Mouse (Mus musculus): ENCODE results near the gene Cpne5. TPM values are rescaled to one million over a fixed set of nuclear protein-coding genes. Genes with fewer than 3 reads are reported as not detected.

Gene Cpne5
- polyA plus RNA-seq, 1 experiment from 2014 or later, result 17.9 TPM

DNA sequence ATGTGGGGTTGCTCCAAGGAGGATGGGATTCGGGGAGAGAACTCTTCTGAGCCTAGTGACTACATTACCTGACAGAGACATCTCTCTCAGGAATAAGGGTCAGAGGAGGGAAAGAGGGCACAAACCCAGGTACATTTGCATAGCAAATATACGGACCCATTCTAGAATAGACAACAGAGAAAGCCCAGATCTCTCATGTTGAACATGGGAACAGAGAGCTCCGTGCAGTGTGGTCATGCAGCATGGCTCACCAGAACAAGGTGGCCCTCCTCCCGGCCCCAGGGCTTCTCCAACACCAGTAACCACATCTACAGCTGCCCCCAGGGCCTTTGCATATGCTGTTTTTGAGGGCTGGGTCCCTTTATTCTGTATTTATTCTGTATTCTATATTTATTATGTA lies 69.5 kb downstream of the Cpne5 start:
- no peaks in the 10 kb centered on the region for H3K9me3 ChIP-seq (replicated peaks)
- H3K36me3 ChIP-seq, result no peaks in the 10 kb centered on the region
- no peak overlapping the region for H3K27ac ChIP-seq
- 89% methylated on average over 4 of the region's 4 CpGs for WGBS
- ATAC-seq (replicated peaks; ENCODE audit: insufficient number of reproducible peaks, insufficient read depth, low FRiP score, low read depth), result no peak
- H3K9ac ChIP-seq, result no peak overlapping the region
- H3K4me1 ChIP-seq (replicated peaks), result peaks cover 39% of the 10 kb centered on the region
- no peak overlapping the region for H3K4me2 ChIP-seq
- H3K4me3 ChIP-seq, result no peak overlapping the region
- no peaks in the 10 kb centered on the region for H3K27me3 ChIP-seq

DNA sequence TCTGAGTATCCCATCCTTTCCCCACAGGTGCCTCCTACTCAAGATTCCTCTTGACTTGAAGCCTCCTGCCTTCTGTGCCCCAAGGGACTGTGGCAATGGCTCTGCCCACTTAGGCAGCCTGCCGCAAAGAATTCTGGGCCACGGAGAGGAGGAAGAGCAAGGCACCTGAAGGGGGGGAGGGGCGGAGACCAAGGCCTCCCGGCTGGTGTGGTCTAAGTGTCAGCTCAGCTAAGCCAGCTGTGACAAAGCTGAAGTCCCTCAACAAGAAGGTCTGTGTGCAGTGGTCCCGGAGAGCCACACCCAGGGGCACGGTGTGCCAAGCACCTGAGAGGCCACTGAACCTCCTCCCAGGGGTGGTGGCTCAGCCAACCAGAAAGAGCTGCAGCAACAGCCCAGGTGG lies 70.6 kb downstream of the Cpne5 start:
- H3K4me2 ChIP-seq, result no peak overlapping the region
- no peak overlapping the region for H3K9ac ChIP-seq
- no peaks in the 10 kb centered on the region for H3K27me3 ChIP-seq
- peaks cover 2% of the 10 kb centered on the region; the same call in 1 of the 2 replicates for H3K9me3 ChIP-seq (replicated peaks)
- ATAC-seq (replicated peaks; ENCODE audit: insufficient number of reproducible peaks, insufficient read depth, low FRiP score, low read depth), result no peak
- H3K4me1 ChIP-seq (replicated peaks), result peaks cover 39% of the 10 kb centered on the region
- no peak overlapping the region for H3K27ac ChIP-seq
- 57% methylated on average over 6 of the region's 6 CpGs for WGBS
- H3K36me3 ChIP-seq, result no peaks in the 10 kb centered on the region
- H3K4me3 ChIP-seq, result no peak overlapping the region

DNA sequence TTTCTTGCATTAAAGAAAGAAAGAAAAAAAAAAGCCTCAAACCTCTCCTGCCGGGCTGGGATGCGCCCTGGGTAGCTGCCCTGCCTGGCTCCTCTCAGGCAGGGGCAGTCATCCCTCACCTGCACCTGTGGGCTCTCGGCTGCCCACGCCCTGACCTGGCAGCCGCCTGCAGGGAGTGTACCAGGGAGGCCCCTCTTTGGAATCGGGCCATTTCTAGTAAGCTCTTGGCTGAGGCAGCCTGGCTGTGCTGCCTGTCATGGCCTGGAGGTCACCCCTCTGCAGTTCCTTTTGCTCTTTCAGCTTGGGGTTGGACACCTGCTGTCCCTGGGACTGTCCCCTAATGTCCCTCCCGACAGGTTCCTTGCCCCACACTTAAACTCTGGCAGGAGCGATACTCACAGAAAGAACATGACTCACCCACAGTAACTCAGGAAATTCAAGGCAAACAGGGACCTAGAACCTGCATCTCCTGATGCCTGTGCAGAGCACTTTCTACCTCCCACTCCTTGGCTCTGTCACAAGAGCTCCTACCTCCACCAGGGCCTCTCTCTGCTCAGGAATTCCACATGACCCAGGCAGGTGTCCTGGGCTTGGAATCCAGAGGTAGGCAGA lies 71.9 kb downstream of the Cpne5 start:
- Histone ChIP-seq H3K4me3 (no peak overlapping the region), H3K4me1 (replicated peaks) (peaks cover 28% of the 10 kb centered on the region), H3K9me3 (replicated peaks) (peaks cover 4% of the 10 kb centered on the region; the same call in 1 of the 2 replicates), H3K27me3 (no peaks in the 10 kb centered on the region), H3K36me3 (peaks cover 3% of the 10 kb centered on the region; the same call in 1 of the 2 replicates), H3K9ac (no peak overlapping the region), H3K4me2 (no peak overlapping the region), H3K27ac (peak overlapping the region; percentile 59)
- 40% methylated on average over 8 of the region's 8 CpGs for WGBS
- 0 out of 2 replicates have a peak, but pooled peaks have one; percentile 4 for ATAC-seq (replicated peaks; ENCODE audit: insufficient number of reproducible peaks, insufficient read depth, low FRiP score, low read depth)

GRCm38 (mm10) chr17:29165452-29165851 lies 72.5 kb downstream of the Cpne5 start:
- Histone ChIP-seq H3K4me3 (no peak overlapping the region), H3K27ac (peak overlapping the region; percentile 59; the same call in 1 of the 2 replicates), H3K27me3 (no peaks in the 10 kb centered on the region), H3K4me1 (replicated peaks) (peaks cover 28% of the 10 kb centered on the region), H3K4me2 (no peak overlapping the region), H3K9me3 (replicated peaks) (peaks cover 4% of the 10 kb centered on the region; the same call in 1 of the 2 replicates), H3K9ac (no peak overlapping the region), H3K36me3 (peaks cover 4% of the 10 kb centered on the region; the same call in 1 of the 2 replicates)
- ATAC-seq (replicated peaks; ENCODE audit: insufficient number of reproducible peaks, insufficient read depth, low FRiP score, low read depth), result no peak
- 26% methylated on average over 6 of the region's 6 CpGs for WGBS

GRCm38 (mm10) chr17:29164469-29165111 lies 73.4 kb downstream of the Cpne5 start:
- peak overlapping the region; percentile 42 for H3K4me2 ChIP-seq
- H3K9ac ChIP-seq, result no peak overlapping the region
- H3K9me3 ChIP-seq (replicated peaks), result peaks cover 4% of the 10 kb centered on the region; the same call in 1 of the 2 replicates
- no peaks in the 10 kb centered on the region for H3K27me3 ChIP-seq
- H3K27ac ChIP-seq, result no peak overlapping the region
- no peak overlapping the region for H3K4me3 ChIP-seq
- peaks cover 28% of the 10 kb centered on the region for H3K4me1 ChIP-seq (replicated peaks)
- ATAC-seq (replicated peaks; ENCODE audit: insufficient number of reproducible peaks, insufficient read depth, low FRiP score, low read depth), result no peak
- 8% methylated on average over 17 of the region's 17 CpGs for WGBS
- peaks cover 4% of the 10 kb centered on the region; the same call in 1 of the 2 replicates for H3K36me3 ChIP-seq

DNA sequence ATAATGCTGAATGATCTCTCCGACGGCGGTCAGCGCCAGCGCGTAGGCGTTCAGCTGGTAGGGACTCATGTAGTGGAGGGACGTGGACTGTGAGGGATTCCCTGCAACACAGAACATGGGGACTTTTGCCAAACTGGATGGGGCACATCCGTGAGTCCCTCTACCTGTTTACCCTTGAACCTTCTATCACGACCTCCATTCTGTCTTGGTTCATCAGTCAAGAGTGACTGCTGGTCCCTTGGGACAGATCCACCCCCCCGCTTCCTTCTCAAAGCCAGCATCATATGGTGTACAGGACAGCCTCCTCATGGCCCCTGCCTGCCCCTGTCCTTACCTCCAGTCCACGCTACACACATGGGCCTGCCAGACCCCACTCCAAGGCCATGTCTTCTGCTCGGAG lies 75.6 kb downstream of the Cpne5 start:
- H3K4me2 ChIP-seq, result no peak overlapping the region
- H3K27me3 ChIP-seq, result no peaks in the 10 kb centered on the region
- H3K9me3 ChIP-seq (replicated peaks), result peaks cover 4% of the 10 kb centered on the region; the same call in 1 of the 2 replicates
- peaks cover 28% of the 10 kb centered on the region for H3K4me1 ChIP-seq (replicated peaks)
- no peak overlapping the region for H3K4me3 ChIP-seq
- no peak for ATAC-seq (replicated peaks; ENCODE audit: insufficient number of reproducible peaks, insufficient read depth, low FRiP score, low read depth)
- WGBS, result 95% methylated on average over 13 of the region's 13 CpGs
- H3K9ac ChIP-seq, result no peak overlapping the region
- H3K27ac ChIP-seq, result no peak overlapping the region
- peaks cover 4% of the 10 kb centered on the region; the same call in 1 of the 2 replicates for H3K36me3 ChIP-seq

DNA sequence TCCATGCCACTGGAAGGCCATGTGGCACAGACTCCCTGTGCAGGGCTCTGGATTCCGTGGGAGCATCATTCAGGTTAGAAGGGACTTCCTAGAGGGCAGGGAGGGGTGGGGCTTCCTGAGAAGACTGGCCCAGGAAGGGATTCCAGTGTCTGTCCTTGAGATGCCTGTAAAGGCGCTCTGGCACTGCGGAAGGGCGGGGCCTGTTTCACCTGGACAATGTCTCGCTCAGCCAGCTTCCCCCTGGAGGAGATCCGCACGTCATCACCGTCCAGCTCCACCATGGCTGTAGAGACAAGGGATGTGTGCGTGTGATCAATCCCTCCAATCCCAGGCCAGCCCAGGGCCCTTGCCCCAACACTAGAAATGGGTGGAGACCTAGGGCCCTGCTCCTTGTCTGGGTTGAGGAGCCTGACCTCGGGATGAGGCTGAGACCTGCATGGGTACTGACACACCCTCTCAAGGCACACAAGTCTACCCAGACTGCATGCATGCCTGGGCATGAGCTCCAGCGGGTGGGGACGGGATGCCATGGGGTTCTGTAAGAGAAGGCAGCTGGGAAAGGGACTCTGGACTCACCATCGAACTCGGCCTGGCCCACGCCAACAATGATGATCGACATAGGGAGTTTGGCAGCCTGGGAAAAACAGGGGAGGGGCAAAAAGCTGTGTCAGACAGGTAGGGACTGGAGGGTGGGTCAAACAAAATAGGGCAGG lies 78.1 kb downstream of the Cpne5 start:
- Histone ChIP-seq H3K27ac (no peak overlapping the region), H3K4me3 (no peak overlapping the region), H3K9ac (no peak overlapping the region), H3K27me3 (no peaks in the 10 kb centered on the region), H3K9me3 (replicated peaks) (peaks cover 4% of the 10 kb centered on the region; the same call in 1 of the 2 replicates), H3K36me3 (peaks cover 4% of the 10 kb centered on the region; the same call in 1 of the 2 replicates), H3K4me2 (no peak overlapping the region), H3K4me1 (replicated peaks) (peaks cover 13% of the 10 kb centered on the region)
- 0 out of 2 replicates have a peak, but pooled peaks have one; percentile 6 for ATAC-seq (replicated peaks; ENCODE audit: insufficient number of reproducible peaks, insufficient read depth, low FRiP score, low read depth)
- WGBS, result 82% methylated on average over 16 of the region's 16 CpGs

DNA sequence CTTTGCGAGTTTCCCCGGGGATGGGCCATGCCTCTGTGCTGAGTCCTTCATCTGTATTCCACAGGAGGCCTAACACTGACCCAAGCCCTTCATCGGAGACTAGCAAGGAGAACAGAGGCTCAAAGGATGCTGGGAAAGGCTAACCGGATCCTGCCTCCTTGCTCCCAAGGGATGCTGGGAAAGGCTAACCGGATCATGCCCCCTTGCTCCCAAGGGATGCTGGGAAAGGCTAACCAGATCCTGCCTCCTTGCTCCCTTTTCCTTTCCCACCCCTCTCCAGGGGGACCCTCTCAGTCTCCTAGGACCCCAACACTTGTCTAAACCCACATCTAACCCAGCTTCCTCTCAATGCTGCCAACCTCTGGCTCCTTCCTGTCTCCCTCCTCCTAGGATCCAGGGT lies 78.6 kb downstream of the Cpne5 start:
- H3K4me2 ChIP-seq, result no peak overlapping the region
- H3K4me1 ChIP-seq (replicated peaks), result peaks cover 11% of the 10 kb centered on the region
- no peak overlapping the region for H3K9ac ChIP-seq
- ATAC-seq (replicated peaks; ENCODE audit: insufficient number of reproducible peaks, insufficient read depth, low FRiP score, low read depth), result no peak
- no peaks in the 10 kb centered on the region for H3K27me3 ChIP-seq
- H3K36me3 ChIP-seq, result peaks cover 4% of the 10 kb centered on the region; the same call in 1 of the 2 replicates
- H3K4me3 ChIP-seq, result no peak overlapping the region
- peaks cover 4% of the 10 kb centered on the region; the same call in 1 of the 2 replicates for H3K9me3 ChIP-seq (replicated peaks)
- H3K27ac ChIP-seq, result no peak overlapping the region
- WGBS, result 90% methylated on average over 5 of the region's 5 CpGs

DNA sequence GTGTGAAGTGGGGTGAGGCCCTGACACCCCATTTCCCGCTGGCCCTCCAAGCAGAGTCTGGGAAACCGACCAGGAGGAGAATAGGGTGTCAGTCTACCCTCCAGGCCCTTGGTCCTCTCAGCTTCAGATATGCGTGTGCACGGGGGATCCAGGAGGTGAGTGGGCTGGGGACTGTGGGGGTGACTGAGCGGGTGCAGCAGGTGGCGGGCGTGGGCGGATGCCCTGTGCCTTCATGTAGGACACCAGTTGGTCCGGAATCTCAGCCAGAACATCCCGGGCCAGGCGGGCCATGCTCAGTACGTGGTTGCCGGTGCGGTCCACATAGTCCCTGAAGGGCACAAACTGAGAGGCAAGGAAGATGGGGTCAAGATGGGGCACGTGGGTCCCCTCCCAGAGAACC lies 79.1 kb downstream of the Cpne5 start:
- H3K4me3 ChIP-seq, result no peak overlapping the region
- H3K9me3 ChIP-seq (replicated peaks), result peaks cover 4% of the 10 kb centered on the region; the same call in 1 of the 2 replicates
- no peak for ATAC-seq (replicated peaks; ENCODE audit: insufficient number of reproducible peaks, insufficient read depth, low FRiP score, low read depth)
- WGBS, result 90% methylated on average over 15 of the region's 15 CpGs
- no peak overlapping the region for H3K9ac ChIP-seq
- H3K27ac ChIP-seq, result no peak overlapping the region
- no peaks in the 10 kb centered on the region for H3K27me3 ChIP-seq
- H3K4me1 ChIP-seq (replicated peaks), result peaks cover 9% of the 10 kb centered on the region; the same call in 1 of the 2 replicates
- H3K36me3 ChIP-seq, result peaks cover 4% of the 10 kb centered on the region; the same call in 1 of the 2 replicates
- H3K4me2 ChIP-seq, result no peak overlapping the region

DNA sequence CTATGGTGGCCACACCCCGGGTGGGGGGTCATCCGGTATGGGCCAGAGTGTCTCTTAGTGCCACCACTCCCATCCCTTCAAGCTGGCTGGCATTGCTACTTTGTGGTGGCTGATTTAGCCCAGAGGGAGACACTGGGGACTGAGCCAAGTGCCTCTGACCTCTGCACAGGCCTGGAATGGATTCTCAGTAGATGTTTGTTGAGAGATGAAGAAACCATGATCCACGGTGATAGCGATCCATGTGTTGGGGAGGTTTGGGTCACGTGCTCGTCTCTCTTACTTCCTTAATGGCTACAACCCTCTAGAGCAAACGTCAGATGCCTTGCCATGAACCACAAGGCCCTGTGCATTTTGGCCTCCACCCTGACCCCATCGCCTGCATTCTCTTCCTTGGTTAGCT lies 81.1 kb downstream of the Cpne5 start:
- Histone ChIP-seq H3K4me3 (no peak overlapping the region), H3K9ac (no peak overlapping the region), H3K9me3 (replicated peaks) (no peaks in the 10 kb centered on the region), H3K27me3 (no peaks in the 10 kb centered on the region), H3K36me3 (peaks cover 4% of the 10 kb centered on the region; the same call in 1 of the 2 replicates), H3K27ac (no peak overlapping the region), H3K4me2 (no peak overlapping the region), H3K4me1 (replicated peaks) (peaks cover 9% of the 10 kb centered on the region; the same call in 1 of the 2 replicates)
- no peak for ATAC-seq (replicated peaks; ENCODE audit: insufficient number of reproducible peaks, insufficient read depth, low FRiP score, low read depth)
- WGBS, result 79% methylated on average over 8 of the region's 8 CpGs

DNA sequence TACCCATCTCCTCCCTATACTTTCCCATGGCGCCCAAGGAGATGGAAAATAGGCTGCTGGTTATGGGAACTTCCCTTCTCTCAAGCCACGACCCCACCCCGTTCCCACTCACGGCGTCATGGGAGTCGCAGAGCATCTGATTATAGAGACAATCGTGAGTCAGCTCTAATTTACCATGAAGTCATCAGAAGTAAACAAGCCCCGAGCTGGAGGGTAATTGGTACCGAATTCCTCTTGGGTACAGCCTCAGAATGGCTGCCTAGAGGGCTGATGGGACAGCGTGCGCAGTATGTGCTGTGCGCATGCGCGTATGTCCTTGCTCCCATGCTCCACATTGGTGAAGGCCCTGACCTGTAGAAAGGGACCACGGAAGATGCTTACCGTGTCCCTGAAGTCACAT lies 81.6 kb downstream of the Cpne5 start:
- Histone ChIP-seq H3K4me2 (no peak overlapping the region), H3K4me3 (no peak overlapping the region), H3K9me3 (replicated peaks) (no peaks in the 10 kb centered on the region), H3K27me3 (no peaks in the 10 kb centered on the region), H3K36me3 (peaks cover 4% of the 10 kb centered on the region; the same call in 1 of the 2 replicates), H3K9ac (no peak overlapping the region), H3K4me1 (replicated peaks) (peaks cover 9% of the 10 kb centered on the region; the same call in 1 of the 2 replicates), H3K27ac (no peak overlapping the region)
- no peak for ATAC-seq (replicated peaks; ENCODE audit: insufficient number of reproducible peaks, insufficient read depth, low FRiP score, low read depth)
- WGBS, result 83% methylated on average over 16 of the region's 16 CpGs
